Mouse (Mus musculus) layer of hippocampus, adult 18-20 months (tissue): ENCODE results near the gene Ndufaf3. TPM values are rescaled to one million over a fixed set of nuclear protein-coding genes. Genes with fewer than 3 reads are reported as not detected.

ENCODE experiments used
- DNase-seq, 2 experiments: peaks; one replicate each; pipeline ENCODE4 v3.0.0; 2022; ENCODE audit warnings: low spot score in 2 of 2
- microRNA-seq, 2 experiments: library from miRNA; unstranded; fragments of <30 nt; microRNA quantifications; one replicate each; pipeline ENCODE4 v1.2.0; 2021
- total RNA-seq, 2 experiments: library from RNA; stranded (reverse); gene quantifications; 2 replicates each; pipeline ENCODE4 v1.2.3; 2021

Gene Ndufaf3
- total RNA-seq, 2 experiments from 2014 or later: 73.5 to 75.0 TPM

DNA sequence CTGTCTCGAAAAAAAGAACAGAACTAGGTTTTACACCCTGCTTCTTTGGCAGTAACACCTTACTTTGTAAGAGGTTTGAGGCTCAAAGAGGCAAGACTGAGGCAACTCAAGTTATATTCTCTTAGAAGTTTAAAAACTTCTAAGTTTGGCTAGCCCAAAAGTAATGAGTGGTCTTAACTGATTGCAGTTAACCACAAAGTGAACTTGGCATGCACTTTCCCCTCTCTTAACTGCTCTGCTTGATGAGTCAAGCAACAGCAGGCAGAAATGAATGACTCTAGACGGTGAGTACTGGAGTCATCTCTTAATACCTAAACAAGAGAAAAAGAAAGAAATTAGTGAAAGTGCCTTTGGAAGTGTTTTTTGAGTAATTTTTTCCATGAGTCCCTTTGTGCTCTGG, 45.6 kb downstream of the Ndufaf3 start:
- no peak for DNase-seq

GRCm38 (mm10) chr9:108517931-108518332, 49.3 kb downstream of the Ndufaf3 start:
- DNase-seq: peak; percentile 34 to 58

GRCm38 (mm10) chr9:108517253-108517930, 49.8 kb downstream of the Ndufaf3 start:
- peak; percentile 77 to 88 for DNase-seq

GRCm38 (mm10) chr9:108516380-108517251, 50.6 kb downstream of the Ndufaf3 start, which contains the start of gene Qrich1:
Qrich1 (plus strand) TSS chr9:108516806.
- peak; percentile 94 to 97 for DNase-seq

Small RNAs within 50 kb of the gene (microRNA-seq; reads per million reads assigned to microRNA genes)
- 0 reads per million in 2 experiments for gene Gm24083
- gene Mir191: 0 reads per million in 2 experiments
- 625 to 913 reads per million in 2 experiments for gene Mir425

Other genes with a start within 250 kb of the Ndufaf3 start
- 10 to 100 TPM; 58.5 to 70.8 TPM for gene Gpx1, start 228.5 kb downstream of the Ndufaf3 start, total RNA-seq
- 100 to 1,000 TPM; 102 to 105 TPM for gene Usp4, start 219.6 kb downstream of the Ndufaf3 start, total RNA-seq
- gene 1700102P08Rik, start 174.6 kb downstream of the Ndufaf3 start, total RNA-seq: 1 to 10 TPM; 2.3 to 2.5 TPM
- gene Ccdc36, start 138.9 kb downstream of the Ndufaf3 start, total RNA-seq: not detected
- gene BC048562, start 131.0 kb downstream of the Ndufaf3 start, total RNA-seq: not detected
- gene Ccdc71, start 106.9 kb downstream of the Ndufaf3 start, total RNA-seq: 10 to 100 TPM; 34.7 to 40.2 TPM
- 10 to 100 TPM; 18.8 to 19.6 TPM for gene Klhdc8b, start 105.9 kb downstream of the Ndufaf3 start, total RNA-seq
- gene Lamb2, start 87.7 kb downstream of the Ndufaf3 start, total RNA-seq: 10 to 100 TPM; 27.5 to 29.5 TPM
- 100 to 1,000 TPM; 145 to 154 TPM for gene Usp19, start 76.8 kb downstream of the Ndufaf3 start, total RNA-seq
- 10 to 100 TPM; 74.4 to 83.4 TPM for gene Qars, start 59.7 kb downstream of the Ndufaf3 start, total RNA-seq
- 100 to 1,000 TPM; 143 to 150 TPM for gene Qrich1, start 50.6 kb downstream of the Ndufaf3 start, total RNA-seq
- gene Impdh2, start 7.1 kb downstream of the Ndufaf3 start, total RNA-seq: 10 to 100 TPM; 56.6 to 64.5 TPM
- 100 to 1,000 TPM in 1 of 2 experiments, 10 to 100 TPM in 1; 95.0 to 105 TPM for gene Dalrd3, start 2.5 kb upstream of the Ndufaf3 start, total RNA-seq
- gene Wdr6, start 11.3 kb upstream of the Ndufaf3 start, total RNA-seq: 100 to 1,000 TPM; 112 to 123 TPM
- 100 to 1,000 TPM; 101 to 102 TPM for gene P4htm, start 30.2 kb upstream of the Ndufaf3 start, total RNA-seq
- 10 to 100 TPM; 48.7 to 59.4 TPM for gene Arih2, start 82.0 kb upstream of the Ndufaf3 start, total RNA-seq
- 10 to 100 TPM; 14.4 to 16.7 TPM for gene Slc25a20, start 94.7 kb upstream of the Ndufaf3 start, total RNA-seq
- gene Prkar2a, start 121.9 kb upstream of the Ndufaf3 start, total RNA-seq: 10 to 100 TPM; 44.8 to 49.0 TPM
- gene Ip6k2, start 216.4 kb upstream of the Ndufaf3 start, total RNA-seq: 100 to 1,000 TPM; 240 to 270 TPM
- 10 to 100 TPM; 75.6 to 78.8 TPM for gene Nckipsd, start 240.9 kb upstream of the Ndufaf3 start, total RNA-seq